In genomic region chr2:3964351-3964750, GRCm38 (mm10) we compare ENCODE assay signal across 8 mouse cellular contexts. TPM values are rescaled to one million over a fixed set of nuclear protein-coding genes. Genes with fewer than 3 reads are reported as not detected.
DNase-seq lines count a peak whose midpoint lies in the region; ATAC-seq lines count a peak whose summit lies in the region.

No protein-coding gene starts in this region.

- H3K27ac ChIP-seq in liver, embryonic 11.5 days (ENCODE audit: low read depth, low read length), result no peak overlapping the region
- H3K27ac ChIP-seq in stomach, embryonic 14.5 days (ENCODE audit: low read length), result no peak overlapping the region

- H3K4me1 ChIP-seq in liver, embryonic 11.5 days (replicated peaks; ENCODE audit: control insufficient read depth, insufficient read depth, low read length), result no peaks in the 10 kb centered on the region
- H3K4me1 ChIP-seq in stomach, embryonic 14.5 days (ENCODE audit: control insufficient read depth, insufficient read depth, low read length), result no peaks in the 10 kb centered on the region

- WGBS in liver, embryonic 11.5 days, result 83% methylated on average over 4 of the region's 4 CpGs
- WGBS in stomach, embryonic 14.5 days, result 93% methylated on average over 4 of the region's 4 CpGs

- H3K4me2 ChIP-seq in liver, embryonic 11.5 days, result no peak overlapping the region
- no peak overlapping the region for H3K4me2 ChIP-seq in stomach, embryonic 14.5 days (replicated peaks; ENCODE audit: low read depth, low read length)

- no peak overlapping the region for H3K9ac ChIP-seq in liver, embryonic 11.5 days (ENCODE audit: low read depth, low read length)
- H3K9ac ChIP-seq in stomach, embryonic 14.5 days (replicated peaks; ENCODE audit: low read depth, low read length), result no peak overlapping the region

- H3K9me3 ChIP-seq in liver, embryonic 11.5 days (ENCODE audit: control insufficient read depth, low read length), result no peaks in the 10 kb centered on the region
- H3K9me3 ChIP-seq in stomach, embryonic 14.5 days (ENCODE audit: control insufficient read depth, low read depth, low read length), result no peaks in the 10 kb centered on the region

- ATAC-seq in frontal cortex, adult (ENCODE audit: low TSS enrichment), result peak; percentile 97
- ATAC-seq in liver, embryonic 11.5 days (replicated peaks; ENCODE audit: low FRiP score), result peak; percentile 100
- peak; percentile 100 for ATAC-seq in stomach, embryonic 14.5 days (ENCODE audit: insufficient number of reproducible peaks, insufficient read depth, low FRiP score, low read depth)

- no peak for DNase-seq in frontal cortex, postnatal 10 days (ENCODE audit: low spot score in 2 of 2)
- DNase-seq in ES-CJ7 (ENCODE audit: low read depth, low spot score), result peak; percentile 48
- peak; percentile 50 for DNase-seq in fat pad, adult 2 months (ENCODE audit: extremely low read depth, low read depth, low spot score)
- DNase-seq in liver, embryonic 11.5 days (ENCODE audit: low spot score), result no peak
- DNase-seq in adrenal gland, adult 8-10 months, result no peak
- DNase-seq in gastrocnemius, postnatal 4 days (ENCODE audit: low spot score in 2 of 2), result no peak

- H3K36me3 ChIP-seq in liver, embryonic 11.5 days (ENCODE audit: control insufficient read depth, insufficient read depth, low read length), result no peaks in the 10 kb centered on the region
- no peaks in the 10 kb centered on the region for H3K36me3 ChIP-seq in stomach, embryonic 14.5 days (ENCODE audit: control insufficient read depth, insufficient read depth, low read length)

- H3K4me3 ChIP-seq in liver, embryonic 11.5 days (ENCODE audit: low read depth, low read length), result no peak overlapping the region
- no peak overlapping the region for H3K4me3 ChIP-seq in stomach, embryonic 14.5 days (ENCODE audit: low read depth, low read length)

- no peaks in the 10 kb centered on the region for H3K27me3 ChIP-seq in liver, embryonic 11.5 days (replicated peaks; ENCODE audit: control insufficient read depth, insufficient read depth, low read length)
- H3K27me3 ChIP-seq in stomach, embryonic 14.5 days (ENCODE audit: control insufficient read depth, insufficient read depth, low read length), result no peaks in the 10 kb centered on the region

RNA-seq across cellular contexts. Expression of gene Frmd4a, which starts 53.2 kb away (rescaled TPM):
- polyA plus RNA-seq in liver, embryonic 11.5 days (2014; fragmentation: Nextera tagmentation; extraction: Ambion mirVana), result 16.9 and 18.6 TPM in 2 replicates
- 36.1 and 42.4 TPM in 2 replicates for polyA plus RNA-seq in stomach, embryonic 14.5 days (2014; fragmentation: Nextera tagmentation; extraction: Ambion mirVana)
- total RNA-seq in adrenal gland, adult 8-10 months (2022), result 10 to 100 TPM; 10.3 to 20.8 (median 15.6) TPM
- 10 to 100 TPM; 32.9 to 38.0 TPM for total RNA-seq in gastrocnemius, postnatal 4 days (2021)

Comparison
In these comparisons a context has a peak if more than half of its experiments do, and no peak if none do; other contexts are left out.
1. DNase-seq: peak in ES-CJ7 (single experiment) and fat pad, adult 2 months (single experiment); none in frontal cortex, postnatal 10 days (0 of 2), liver, embryonic 11.5 days (single experiment), adrenal gland, adult 8-10 months (single experiment) and gastrocnemius, postnatal 4 days (0 of 2).
2. Peak in every context shown above with its lines, with median percentiles within 50 percentile points of each other: ATAC-seq.